Mouse (Mus musculus) midbrain, embryonic 11.5 days (tissue): Measurements from ENCODE around the gene Bach2. TPM values are rescaled to one million over a fixed set of nuclear protein-coding genes. Genes with fewer than 3 reads are reported as not detected.

ENCODE experiments used
- ATAC-seq: fragments of 200-750 bp; cut with Nextera tagmentation; 2 replicates; pipeline ENCODE4 v1.8.0; 2017; ENCODE audit warnings: moderate TSS enrichment, moderate library complexity; ENCODE audit not compliant: low FRiP score
- DNase-seq: peaks from one replicate; pipeline ENCODE4 v3.0.0; 2015; ENCODE audit warnings: low spot score; ENCODE audit errors: missing footprints
- H3K27ac ChIP-seq: fragments of 300-500 bp; sonication (generic); 2 replicates; pipeline ENCODE4 v1.5.1; 2014; ENCODE audit warnings: low read depth, low read length
- H3K27me3 ChIP-seq: fragments of 300-500 bp; sonication (generic); 2 replicates; pipeline ENCODE4 v1.6.1; 2014; ENCODE audit warnings: mild to moderate bottlenecking, low read length, moderate library complexity, mixed read lengths; ENCODE audit not compliant: control insufficient read depth, insufficient read depth
- H3K36me3 ChIP-seq: fragments of 300-500 bp; sonication (generic); 2 replicates; pipeline ENCODE4 v1.6.1; 2014; ENCODE audit warnings: mild to moderate bottlenecking, low read length, moderate library complexity, mixed read lengths; ENCODE audit not compliant: control insufficient read depth, insufficient read depth
- H3K4me1 ChIP-seq: fragments of 300-500 bp; sonication (generic); 2 replicates; pipeline ENCODE4 v1.6.1; 2014; ENCODE audit warnings: low read length; ENCODE audit not compliant: control insufficient read depth, insufficient read depth
- H3K4me2 ChIP-seq: fragments of 300-500 bp; sonication (generic); 2 replicates; pipeline ENCODE4 v1.6.1; 2014; ENCODE audit warnings: mild to moderate bottlenecking, moderate library complexity
- H3K4me3 ChIP-seq: fragments of 300-500 bp; sonication (generic); 2 replicates; pipeline ENCODE4 v1.5.1; 2014; ENCODE audit warnings: low read depth, low read length
- H3K9ac ChIP-seq: fragments of 300-500 bp; sonication (generic); 2 replicates; pipeline ENCODE4 v1.6.1; 2014; ENCODE audit warnings: low read length
- H3K9me3 ChIP-seq: fragments of 300-500 bp; sonication (generic); 2 replicates; pipeline ENCODE4 v1.6.1; 2016; ENCODE audit warnings: low read length; ENCODE audit not compliant: control insufficient read depth
- WGBS: fragments of 180-500 bp; shearing (Covaris S2); extraction: QIAGEN DNeasy Blood & Tissue Kit; methylation state at CpG from one replicate; pipeline ENCODE4 v1.1.7; 2014; 5-methylcytosine and 5-hydroxymethylcytosine counted together
- polyA plus RNA-seq: library from polyadenylated mRNA; unstranded; fragments of >200 nt; fragmentation: Nextera tagmentation; extraction: Ambion mirVana; gene quantifications from 2 replicates; pipeline ENCODE4 v1.2.1, GENCODE M21; 2014

The Bach2 gene
- polyA plus RNA-seq, 1 experiment from 2014 or later, result 13.2 TPM

DNA sequence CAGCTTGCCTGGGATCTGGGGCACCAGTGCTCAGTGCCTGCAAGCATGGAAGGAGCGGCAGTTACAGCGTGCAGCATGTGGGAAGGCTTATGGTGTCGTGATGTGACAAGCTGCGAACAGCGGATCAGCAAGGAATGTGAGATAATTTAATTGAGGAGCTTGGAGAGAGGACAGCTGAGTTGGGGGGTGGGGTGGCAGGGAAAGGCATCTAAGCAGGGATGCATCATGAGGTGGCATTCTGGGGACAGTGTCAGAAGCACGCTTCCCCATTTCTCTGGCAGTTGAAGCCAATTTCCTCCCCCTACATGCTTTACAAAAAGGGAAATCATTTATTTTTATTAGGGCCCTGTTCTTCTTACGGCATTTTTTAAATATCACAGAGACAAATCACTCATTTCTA is 134.5 kb downstream of the Bach2 start:
- Histone ChIP-seq H3K4me3 (no peak overlapping the region), H3K9me3 (no peaks in the 10 kb centered on the region), H3K27me3 (no peaks in the 10 kb centered on the region), H3K4me2 (no peak overlapping the region), H3K27ac (no peak overlapping the region), H3K4me1 (peaks cover 25% of the 10 kb centered on the region), H3K9ac (no peak overlapping the region), H3K36me3 (no peaks in the 10 kb centered on the region)
- DNase-seq, result no peak
- ATAC-seq, result peak; percentile 35
- 54% methylated on average over 7 of the region's 7 CpGs for WGBS

DNA sequence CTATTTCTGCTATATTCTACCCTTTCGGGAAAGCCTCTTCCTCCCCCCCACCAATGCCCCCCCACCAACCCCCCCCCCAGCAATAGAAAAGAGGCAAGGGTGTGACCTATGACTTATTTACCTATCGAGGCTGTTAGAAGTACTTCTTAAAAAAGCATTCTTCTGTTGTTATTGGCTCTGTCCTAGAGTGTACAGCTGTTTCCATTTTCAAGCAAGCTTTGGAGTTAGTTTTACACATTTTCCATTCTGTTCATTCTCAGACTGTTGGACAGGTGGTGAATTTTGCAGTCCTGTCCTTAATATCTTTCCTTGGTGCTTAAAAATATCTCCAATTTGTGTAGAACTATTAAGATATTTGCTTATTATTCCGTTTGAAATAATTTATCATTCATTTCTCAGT is 134.9 kb downstream of the Bach2 start:
- ATAC-seq (no peak), DNase-seq (no peak)
- H3K9ac ChIP-seq, result no peak overlapping the region
- no peaks in the 10 kb centered on the region for H3K27me3 ChIP-seq
- H3K4me2 ChIP-seq, result no peak overlapping the region
- no peak overlapping the region for H3K4me3 ChIP-seq
- no peaks in the 10 kb centered on the region for H3K36me3 ChIP-seq
- H3K4me1 ChIP-seq, result peaks cover 21% of the 10 kb centered on the region
- H3K9me3 ChIP-seq, result no peaks in the 10 kb centered on the region
- 73% methylated on average over 3 of the region's 3 CpGs for WGBS
- no peak overlapping the region for H3K27ac ChIP-seq

DNA sequence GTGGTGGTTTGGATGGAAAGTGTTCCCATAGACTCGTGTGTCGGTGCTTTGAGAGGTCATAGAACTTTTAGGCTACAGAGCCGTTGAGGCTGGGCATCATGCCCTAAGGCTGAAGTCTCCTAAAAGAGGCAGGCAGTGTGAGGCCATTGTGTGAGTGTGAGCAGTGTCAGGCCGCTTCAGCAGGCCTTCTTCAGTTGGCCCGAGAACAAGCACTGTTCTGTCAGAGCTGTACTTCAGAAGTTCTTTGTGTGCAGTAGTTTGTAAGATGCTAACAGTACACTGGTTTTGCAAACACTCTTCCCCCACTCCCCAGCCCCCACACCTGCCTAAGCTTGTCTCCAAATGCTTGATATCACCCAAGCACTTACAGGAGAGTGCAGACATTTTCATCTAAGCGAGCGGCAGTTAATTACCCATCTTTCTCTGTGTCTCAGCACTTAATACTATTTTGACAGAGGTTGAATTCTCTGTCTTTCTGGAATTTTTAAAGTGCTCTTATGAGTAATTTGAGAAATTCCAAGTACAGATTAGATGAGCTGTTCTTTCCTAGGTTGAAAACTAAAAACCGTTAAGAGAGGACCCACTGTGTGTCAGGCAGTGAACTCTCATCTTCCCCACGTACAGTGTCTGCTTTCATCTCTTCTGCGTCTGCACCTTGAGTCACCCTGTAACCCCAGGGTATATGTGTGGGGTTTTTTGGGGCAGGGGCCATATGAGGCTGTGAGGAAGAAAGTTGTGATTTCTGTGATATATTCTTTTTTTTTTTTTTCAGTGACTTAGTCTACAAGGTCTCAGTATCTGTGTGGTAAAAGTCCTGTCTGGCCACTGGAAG is 136.4 kb downstream of the Bach2 start:
- Histone ChIP-seq H3K27ac (no peak overlapping the region), H3K9ac (no peak overlapping the region), H3K27me3 (no peaks in the 10 kb centered on the region), H3K4me3 (no peak overlapping the region), H3K9me3 (no peaks in the 10 kb centered on the region), H3K4me2 (no peak overlapping the region), H3K36me3 (no peaks in the 10 kb centered on the region), H3K4me1 (peaks cover 14% of the 10 kb centered on the region)
- ATAC-seq, result no peak
- DNase-seq, result no peak
- 85% methylated on average over 10 of the region's 10 CpGs for WGBS

DNA sequence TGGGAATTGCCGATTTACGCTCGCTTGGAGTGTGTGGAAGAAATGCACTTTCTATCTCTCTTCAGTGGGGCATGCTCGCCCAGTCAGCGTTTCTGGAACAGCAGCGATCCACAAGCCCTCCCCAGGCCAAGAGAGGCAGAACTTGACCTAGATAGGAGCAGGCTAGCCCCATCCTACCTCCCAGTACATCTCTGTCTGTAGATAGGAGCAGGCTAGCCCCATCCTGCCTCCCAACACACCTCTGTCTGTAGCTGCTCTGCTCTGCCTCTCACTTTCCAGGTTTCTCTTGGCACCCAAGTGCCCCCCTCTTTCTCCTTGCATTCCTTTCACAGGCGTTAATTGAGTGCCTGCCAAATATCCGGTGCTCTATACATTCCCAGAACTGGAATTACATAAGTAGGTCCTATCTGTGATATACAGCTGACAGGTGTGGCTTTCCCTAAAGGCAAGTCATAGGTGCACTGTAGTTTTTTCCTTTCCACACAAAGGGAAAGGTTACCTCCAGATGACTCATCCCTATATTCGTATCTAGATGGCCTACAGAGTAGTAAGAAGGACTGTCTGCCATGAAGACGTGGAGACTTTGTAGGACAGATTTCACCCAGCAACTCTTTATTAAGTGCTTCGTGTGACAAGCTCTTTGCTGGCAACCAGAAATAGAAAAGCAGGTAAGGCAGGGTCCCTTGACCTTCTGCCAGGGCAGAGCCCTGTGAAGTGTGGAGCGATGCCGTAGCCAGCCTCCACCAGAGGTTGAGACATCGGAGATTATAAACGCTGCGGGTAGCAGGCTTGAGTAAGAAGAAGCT is 137.3 kb downstream of the Bach2 start:
- DNase-seq (no peak), ATAC-seq (no peak; the same call in 1 of the 2 replicates)
- H3K9ac ChIP-seq, result no peak overlapping the region
- no peaks in the 10 kb centered on the region for H3K9me3 ChIP-seq
- H3K36me3 ChIP-seq, result no peaks in the 10 kb centered on the region
- H3K27me3 ChIP-seq, result no peaks in the 10 kb centered on the region
- no peak overlapping the region for H3K4me3 ChIP-seq
- 89% methylated on average over 16 of the region's 16 CpGs for WGBS
- peaks cover 10% of the 10 kb centered on the region for H3K4me1 ChIP-seq
- H3K4me2 ChIP-seq, result no peak overlapping the region
- H3K27ac ChIP-seq, result no peak overlapping the region

GRCm38 (mm10) chr4:32376527-32376948 is 137.9 kb downstream of the Bach2 start:
- Histone ChIP-seq H3K4me2 (no peak overlapping the region), H3K27me3 (no peaks in the 10 kb centered on the region), H3K27ac (no peak overlapping the region), H3K36me3 (no peaks in the 10 kb centered on the region), H3K4me1 (peaks cover 6% of the 10 kb centered on the region; the same call in 1 of the 2 replicates), H3K9ac (no peak overlapping the region), H3K4me3 (no peak overlapping the region), H3K9me3 (no peaks in the 10 kb centered on the region)
- ATAC-seq, result no peak
- DNase-seq, result no peak
- 75% methylated on average over 6 of the region's 6 CpGs for WGBS

DNA sequence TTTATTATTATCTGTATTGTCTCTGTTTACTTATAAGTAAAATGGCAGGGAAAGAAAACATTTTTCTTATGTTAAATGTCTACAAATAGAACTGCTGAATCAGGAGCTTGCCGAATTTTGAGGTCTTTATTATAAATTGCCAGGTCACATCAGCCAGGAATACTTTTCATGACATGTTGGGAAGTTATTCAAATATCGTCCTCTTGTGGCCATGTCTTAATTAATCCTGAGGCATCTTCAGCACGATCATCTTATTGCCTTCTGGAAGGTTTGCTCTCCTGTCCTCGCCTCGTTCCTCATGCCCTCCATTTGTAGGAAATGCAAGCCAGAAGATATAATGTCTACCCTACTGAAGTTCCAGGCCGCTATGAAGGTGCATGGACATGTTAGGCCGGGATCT is 140.5 kb downstream of the Bach2 start:
- no peak overlapping the region for H3K27ac ChIP-seq
- no peaks in the 10 kb centered on the region for H3K9me3 ChIP-seq
- H3K4me3 ChIP-seq, result no peak overlapping the region
- no peak overlapping the region for H3K4me2 ChIP-seq
- no peak for ATAC-seq
- DNase-seq, result no peak
- H3K36me3 ChIP-seq, result no peaks in the 10 kb centered on the region
- 0 out of 2 replicates have a peak, but pooled peaks cover 2% of the 10 kb centered on the region for H3K4me1 ChIP-seq
- 91% methylated on average over 7 of the region's 7 CpGs for WGBS
- H3K9ac ChIP-seq, result no peak overlapping the region
- no peaks in the 10 kb centered on the region for H3K27me3 ChIP-seq

DNA sequence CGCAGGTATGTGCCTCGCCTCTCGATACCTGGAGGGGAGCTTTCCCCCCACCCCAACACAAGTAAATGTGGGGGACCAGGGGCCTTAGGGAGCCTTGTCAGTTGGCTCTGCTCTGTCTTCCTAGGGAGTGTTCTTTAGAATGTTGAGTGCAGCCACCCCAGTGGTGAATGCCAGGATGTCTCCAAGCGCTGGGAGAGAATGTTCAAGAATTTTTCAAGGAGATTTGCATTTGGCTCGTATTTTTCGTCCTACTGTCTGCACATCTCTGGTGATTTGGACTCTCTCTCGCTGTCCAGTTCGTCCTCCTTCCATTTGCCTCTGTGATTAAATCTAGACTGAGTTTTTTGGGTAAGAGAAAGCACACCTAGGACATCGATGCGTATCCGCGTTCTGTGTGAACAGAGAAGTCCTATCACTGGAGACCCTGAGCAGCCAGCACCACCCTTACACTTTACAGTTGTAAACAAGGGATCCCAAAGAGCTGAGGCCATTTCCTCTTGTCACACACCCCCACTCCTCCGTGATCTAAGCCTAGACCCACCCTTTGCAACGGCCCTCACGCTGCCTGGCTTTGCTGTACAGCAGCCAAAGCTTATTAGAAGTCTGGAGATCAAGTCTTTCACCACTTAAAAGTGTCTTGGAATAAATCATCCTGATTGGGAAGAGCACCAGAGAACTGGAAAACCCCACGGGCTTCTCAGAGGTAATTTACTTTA is 143.2 kb downstream of the Bach2 start:
- H3K4me2 ChIP-seq, result no peak overlapping the region
- no peak for ATAC-seq
- H3K9me3 ChIP-seq, result no peaks in the 10 kb centered on the region
- no peak overlapping the region for H3K4me3 ChIP-seq
- 0 out of 2 replicates have a peak overlapping the region, but pooled peaks have one; percentile 5 for H3K9ac ChIP-seq
- H3K36me3 ChIP-seq, result no peaks in the 10 kb centered on the region
- DNase-seq, result no peak
- H3K27me3 ChIP-seq, result no peaks in the 10 kb centered on the region
- H3K4me1 ChIP-seq, result no peaks in the 10 kb centered on the region
- no peak overlapping the region for H3K27ac ChIP-seq
- 88% methylated on average over 16 of the region's 16 CpGs for WGBS

DNA sequence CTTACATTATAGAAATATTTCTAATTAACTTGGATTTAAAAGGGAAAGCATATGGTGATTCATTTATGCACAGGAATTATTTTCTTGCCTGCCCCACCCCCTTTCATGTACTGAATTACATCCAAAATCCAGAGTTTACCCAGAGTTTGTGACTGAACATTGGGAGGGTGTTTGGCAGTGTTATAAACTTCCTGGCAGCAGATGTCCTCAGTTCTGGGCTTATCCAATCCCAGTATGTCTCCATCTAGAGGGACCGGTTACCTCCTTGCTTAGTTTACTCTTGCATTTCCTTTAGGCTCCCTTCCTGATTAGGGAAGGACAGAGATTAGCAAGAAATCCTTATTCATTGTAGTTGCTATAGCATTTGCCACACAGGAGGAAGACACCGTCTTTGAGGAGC is 146.5 kb downstream of the Bach2 start:
- Histone ChIP-seq H3K9me3 (no peaks in the 10 kb centered on the region), H3K4me1 (peaks cover 9% of the 10 kb centered on the region), H3K4me2 (no peak overlapping the region), H3K27me3 (no peaks in the 10 kb centered on the region), H3K36me3 (no peaks in the 10 kb centered on the region), H3K4me3 (no peak overlapping the region), H3K9ac (no peak overlapping the region), H3K27ac (no peak overlapping the region)
- no peak for ATAC-seq
- WGBS, result 93% methylated on average over 2 of the region's 2 CpGs
- DNase-seq, result no peak
